Mouse (Mus musculus): ENCODE measurements around the gene Plxna2.

Gene Plxna2

GRCm38 (mm10) chr1:194617918-194618317 is at the start of gene Plxna2:
Gene Plxna2 (plus strand): TSS chr1:194618218.
- no peak for DNase-seq (ENCODE audit: low spot score)

DNA sequence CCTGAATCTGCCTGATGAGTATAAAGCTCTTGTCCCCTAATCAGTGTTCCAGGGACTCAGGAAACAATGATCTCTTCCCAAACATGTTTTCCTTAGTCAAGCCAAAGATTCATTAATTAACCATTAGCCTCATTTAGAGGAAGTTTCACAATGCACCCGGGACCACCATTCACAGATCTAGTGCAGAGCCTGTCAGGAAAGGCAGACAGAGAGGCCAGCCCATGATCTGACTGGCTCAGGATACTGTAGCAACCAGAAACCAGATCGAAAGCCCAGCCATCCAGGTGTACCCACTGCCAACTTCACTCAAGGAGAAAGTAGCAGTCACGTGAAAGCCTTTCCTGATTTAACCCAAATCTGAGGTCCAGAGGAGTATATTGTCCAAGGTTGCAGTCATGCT is 44.1 kb upstream of the Plxna2 start:
- DNase-seq (ENCODE audit: low spot score) = no peak

DNA sequence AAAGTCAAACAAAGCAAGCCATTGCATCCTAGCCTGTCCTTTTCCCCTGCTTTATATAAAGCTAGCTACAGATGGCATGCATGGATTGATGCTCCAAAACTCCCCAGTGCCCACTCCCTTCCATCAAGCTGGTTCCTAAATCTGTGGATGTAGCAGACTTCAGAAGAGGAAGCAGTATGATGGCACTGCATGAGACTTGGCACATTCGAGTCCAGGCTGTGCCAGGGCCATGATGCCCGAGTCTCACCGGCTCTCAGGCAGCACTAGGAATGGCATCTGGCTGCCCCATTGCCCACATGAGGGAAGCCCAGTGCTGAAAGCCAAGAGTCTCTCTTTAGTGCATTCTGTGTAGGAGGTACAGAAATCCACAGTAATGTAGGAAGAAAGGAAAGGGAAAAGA is 39.7 kb upstream of the Plxna2 start:
- no peak for DNase-seq (ENCODE audit: low spot score)

DNA sequence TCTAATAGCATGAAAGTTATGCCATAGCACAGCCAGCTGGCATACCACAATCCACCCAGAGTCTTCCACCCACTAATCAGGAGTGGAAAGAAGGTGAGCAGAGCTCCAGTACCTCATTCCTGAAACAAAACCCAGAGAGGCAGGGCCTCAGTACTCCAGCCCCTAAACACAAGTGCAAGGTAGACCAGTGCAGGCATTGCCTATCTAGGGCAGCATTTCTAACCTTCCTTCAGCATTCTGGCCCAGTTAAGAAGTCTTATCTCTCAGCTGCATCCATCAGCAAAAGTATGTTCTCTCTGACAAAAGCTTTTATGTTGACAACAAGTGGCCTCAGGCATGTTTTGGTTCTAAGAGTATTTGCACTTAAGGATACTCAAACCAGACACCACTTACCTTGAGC is 37.5 kb upstream of the Plxna2 start:
- DNase-seq (ENCODE audit: low spot score) = no peak

GRCm38 (mm10) chr1:194586670-194587069 is 31.3 kb upstream of the Plxna2 start:
- DNase-seq (ENCODE audit: low spot score) = no peak

- DNase-seq (ENCODE audit: low spot score) = no peak
Observed at GRCm38 (mm10) chr1:194587532-194587931, 30.5 kb upstream of the Plxna2 start.

DNA sequence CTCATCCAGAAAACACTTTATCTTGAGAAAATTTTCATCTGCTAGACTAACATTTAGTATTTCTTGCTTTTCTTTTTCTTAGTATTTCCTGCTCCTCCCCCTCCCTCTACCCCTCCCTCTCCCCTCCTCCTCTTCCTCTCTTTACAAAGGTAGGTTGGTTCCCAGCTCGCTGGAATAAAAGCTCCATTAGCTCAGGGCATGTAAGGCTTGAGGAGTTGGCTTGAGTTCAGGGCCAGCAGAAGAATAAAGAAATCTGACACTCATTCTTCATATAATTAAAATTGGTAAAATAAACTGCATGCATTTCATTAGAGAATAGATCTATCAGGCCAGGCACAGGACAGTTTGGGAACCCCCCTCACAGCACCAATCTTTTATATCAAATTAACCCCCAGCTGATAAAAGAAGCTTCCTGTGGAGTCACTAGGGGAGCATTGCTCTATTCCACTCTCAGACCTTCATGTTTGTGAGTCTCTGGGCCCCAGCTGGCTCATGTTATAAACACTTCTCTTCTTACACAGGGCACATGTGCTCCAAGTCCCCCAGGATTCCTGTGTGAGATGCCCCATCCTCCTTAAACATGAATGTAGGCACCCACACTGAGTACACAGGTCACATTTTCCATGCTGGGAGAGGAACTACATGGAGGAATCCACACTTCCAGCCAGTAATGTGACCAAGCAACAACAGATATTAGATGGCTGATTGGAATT is 29.9 kb upstream of the Plxna2 start:
- no peak for DNase-seq (ENCODE audit: low spot score)

- DNase-seq (ENCODE audit: low spot score) = peak; percentile 6
Observed at GRCm38 (mm10) chr1:194588711-194589451, 29.1 kb upstream of the Plxna2 start.

GRCm38 (mm10) chr1:194593155-194593554 is 24.9 kb upstream of the Plxna2 start:
- no peak for DNase-seq (ENCODE audit: low spot score)

DNA sequence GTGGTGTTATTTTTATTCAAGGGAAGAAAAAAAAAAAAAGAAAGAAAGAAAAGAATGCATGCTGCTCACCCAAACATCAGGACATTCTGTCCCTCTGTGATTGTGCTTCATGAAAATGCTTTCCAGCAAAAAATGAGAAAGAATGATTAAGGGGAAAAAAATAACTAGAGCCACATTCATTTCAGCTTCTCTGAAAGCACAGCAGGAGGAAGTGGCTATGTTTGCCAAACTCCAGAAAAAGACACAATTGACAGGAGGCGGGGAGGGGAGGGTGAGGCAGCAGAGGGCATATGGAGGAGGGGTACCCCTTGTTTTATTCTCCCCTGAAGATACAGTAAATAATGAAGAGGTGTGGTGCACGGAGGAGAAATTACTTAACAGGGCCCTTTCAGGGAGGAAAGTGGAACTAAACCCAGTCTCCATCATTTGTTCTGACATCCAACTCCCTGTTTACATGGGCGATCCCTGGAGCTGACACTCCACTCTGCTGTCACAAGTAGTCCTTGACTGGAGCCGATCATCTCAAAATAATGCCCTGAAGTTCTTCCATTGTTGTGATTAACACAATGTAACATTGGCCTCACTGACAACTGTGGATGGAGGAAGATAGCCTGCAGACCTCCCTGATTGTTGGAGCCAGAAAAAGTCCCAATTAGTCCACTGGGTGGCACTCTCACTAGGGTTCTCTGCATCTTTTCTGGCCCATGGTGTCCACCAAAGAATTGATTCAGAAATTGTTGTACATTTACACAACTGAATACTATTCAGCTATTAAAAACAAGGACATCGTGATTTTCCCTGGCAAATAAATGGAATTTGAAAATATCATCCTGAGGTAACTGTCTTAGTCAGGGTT is 10.4 kb upstream of the Plxna2 start:
- DNase-seq (ENCODE audit: low spot score) = no peak

DNA sequence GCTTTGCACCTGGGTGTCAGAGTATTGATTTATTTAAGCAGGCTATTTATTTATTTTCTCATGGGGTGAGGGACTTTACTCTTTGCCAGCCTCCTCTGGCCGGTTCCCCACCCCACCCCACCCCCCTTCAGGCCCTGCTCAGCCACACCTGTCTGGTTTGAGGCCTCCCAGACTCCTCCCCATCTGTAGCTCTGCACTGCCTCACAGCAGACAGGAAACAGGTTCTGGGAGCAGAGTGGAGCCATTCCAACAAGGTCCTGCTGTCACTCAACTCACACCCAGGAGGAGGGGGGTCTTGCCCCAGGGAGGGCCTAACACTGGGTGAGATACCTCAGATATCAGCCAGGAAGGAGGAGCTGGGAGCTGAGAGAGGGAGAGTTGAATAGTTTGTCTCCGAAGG is 7.5 kb upstream of the Plxna2 start:
- DNase-seq (ENCODE audit: low spot score) = no peak

DNA sequence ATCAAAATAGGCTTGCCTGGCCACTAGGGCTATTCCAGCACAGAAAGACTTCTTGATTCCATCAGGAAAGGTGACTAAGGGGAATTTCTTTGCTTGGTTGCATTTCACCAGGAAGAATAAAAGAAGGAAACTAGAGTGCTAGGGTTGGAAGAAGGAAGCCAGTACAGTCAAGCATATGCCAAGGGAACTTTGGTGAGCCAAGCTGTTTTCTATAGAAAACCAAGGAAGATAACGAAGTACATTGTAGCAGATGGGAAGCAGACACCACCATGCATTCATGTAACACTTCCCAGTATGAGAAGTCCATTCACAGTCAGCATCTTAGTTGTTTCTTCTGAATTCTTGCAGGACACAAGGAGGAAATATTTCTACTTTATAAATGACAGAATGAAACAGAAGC is 5.4 kb upstream of the Plxna2 start:
- no peak for DNase-seq (ENCODE audit: low spot score)

DNA sequence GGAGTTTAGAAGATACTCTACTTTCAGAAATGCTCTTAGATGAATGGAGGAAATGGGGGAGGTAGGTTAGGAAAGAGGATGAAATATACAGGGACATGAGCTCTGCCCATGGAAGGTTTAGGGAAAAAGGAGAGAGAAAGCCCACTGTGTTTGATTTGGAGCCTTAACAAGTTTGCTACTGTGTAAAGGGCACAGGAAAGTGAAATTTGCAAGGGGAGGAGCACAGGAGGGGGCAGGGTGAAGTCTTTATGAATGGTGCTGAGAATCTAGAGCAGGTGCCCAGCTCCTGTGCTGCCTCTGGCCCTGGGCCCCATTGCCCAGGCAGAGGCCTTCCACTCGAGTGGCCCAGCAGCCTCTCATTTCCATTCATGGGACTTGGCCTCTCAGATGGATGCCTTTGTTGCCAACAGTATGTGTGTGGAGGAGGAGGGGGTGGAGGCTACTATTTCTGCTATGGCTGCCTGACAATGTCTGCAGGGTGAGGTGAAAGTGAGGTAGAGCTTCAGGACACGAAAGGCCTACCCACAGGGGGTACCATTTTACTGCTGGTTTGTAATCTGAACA is 4.7 kb upstream of the Plxna2 start:
- no peak for DNase-seq (ENCODE audit: low spot score)

GRCm38 (mm10) chr1:194613923-194614830 is 3.8 kb upstream of the Plxna2 start:
- no peak for DNase-seq (ENCODE audit: low spot score)

- DNase-seq (ENCODE audit: low spot score) = no peak
Observed at GRCm38 (mm10) chr1:194616136-194616535, 1.9 kb upstream of the Plxna2 start.

DNA sequence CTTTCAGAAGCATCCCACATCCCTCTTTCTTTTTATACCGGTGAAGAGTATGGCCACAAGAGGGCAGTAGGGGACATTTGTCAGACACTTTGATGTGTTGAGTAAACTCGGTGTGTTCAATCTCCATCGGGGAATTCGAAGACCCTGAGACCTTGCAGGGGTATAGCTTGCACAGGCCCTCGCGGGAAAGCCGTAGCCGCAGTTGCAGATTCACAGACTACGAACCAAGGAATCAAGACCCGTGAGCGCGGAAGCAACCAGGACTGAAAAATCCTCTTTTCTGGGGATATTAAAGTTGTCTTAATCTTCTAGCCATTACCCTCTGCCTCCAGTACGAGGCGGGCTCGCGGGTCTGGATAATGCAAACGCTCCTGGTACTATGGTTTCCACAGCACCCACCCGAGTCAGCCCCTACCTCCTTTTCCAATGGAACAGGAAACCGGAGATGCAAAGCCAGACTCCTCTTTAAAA is 858 bp downstream of the Plxna2 start:
- DNase-seq (ENCODE audit: low spot score) = peak; percentile 48

GRCm38 (mm10) chr1:194619353-194620244 is 1.6 kb downstream of the Plxna2 start:
- peak; percentile 71 for DNase-seq (ENCODE audit: low spot score)

DNA sequence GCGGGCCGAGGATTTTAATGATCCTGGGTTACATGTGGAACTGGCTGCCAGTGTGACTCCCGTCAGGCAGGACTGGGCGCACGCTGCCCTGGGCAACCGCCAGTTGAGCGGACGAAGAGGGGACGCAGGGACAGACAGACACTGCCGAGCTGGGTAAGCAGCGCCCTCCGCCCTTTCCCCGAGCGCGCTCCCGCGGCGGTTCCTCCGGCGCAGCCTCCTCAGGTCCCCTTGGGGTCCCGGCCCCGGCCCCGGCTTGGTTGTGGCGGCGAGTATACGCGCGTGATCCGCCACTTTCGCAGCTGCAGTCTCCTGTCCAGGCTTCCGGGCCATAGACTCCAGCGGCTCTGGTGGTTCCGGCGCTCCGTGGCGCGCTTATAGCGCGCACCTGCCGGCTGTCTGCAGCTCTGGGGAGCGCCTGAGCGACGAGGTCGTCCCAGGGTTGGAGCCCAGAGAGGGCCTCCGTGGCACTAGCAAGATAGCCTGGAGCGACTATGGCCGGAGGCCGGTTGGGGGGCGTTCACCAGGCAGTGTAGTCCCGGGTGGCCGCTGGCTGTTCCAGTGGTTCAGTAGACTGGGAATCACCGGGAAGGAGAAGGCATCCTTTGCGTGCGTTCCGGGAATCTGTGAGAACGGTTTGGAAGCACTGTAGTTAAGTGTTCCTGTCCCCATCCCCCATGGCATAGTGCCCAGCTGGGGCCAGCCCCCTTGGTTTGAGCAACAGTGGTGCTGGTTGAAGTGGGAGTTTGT is 2.4 kb downstream of the Plxna2 start:
- peak; percentile 27 for DNase-seq (ENCODE audit: low spot score)

GRCm38 (mm10) chr1:194622174-194622573 is 4.2 kb downstream of the Plxna2 start:
- DNase-seq (ENCODE audit: low spot score) = no peak

Measured in testis, postnatal 14 days (tissue).